Mouse (Mus musculus): ENCODE results near the gene Lrrk1.

The Lrrk1 gene

GRCm38 (mm10) chr7:66250030-66250429 lies 138.1 kb downstream of the Lrrk1 start:
- DNase-seq: peak; percentile 91

GRCm38 (mm10) chr7:66249426-66249825 lies 138.7 kb downstream of the Lrrk1 start:
- no peak for DNase-seq

GRCm38 (mm10) chr7:66249020-66249419 lies 139.1 kb downstream of the Lrrk1 start:
- no peak for DNase-seq

- no peak for DNase-seq
These were observed 139.9 kb downstream of the Lrrk1 start for GRCm38 (mm10) chr7:66248270-66248669.

- DNase-seq: peak; percentile 45
These were observed 140.7 kb downstream of the Lrrk1 start for GRCm38 (mm10) chr7:66247274-66248021.

GRCm38 (mm10) chr7:66246716-66247235 lies 141.4 kb downstream of the Lrrk1 start:
- DNase-seq: peak; percentile 36

- no peak for DNase-seq
These were observed 142.5 kb downstream of the Lrrk1 start for GRCm38 (mm10) chr7:66245646-66246045.

GRCm38 (mm10) chr7:66243766-66244325 lies 144.3 kb downstream of the Lrrk1 start:
- no peak for DNase-seq

GRCm38 (mm10) chr7:66241855-66242412 lies 146.2 kb downstream of the Lrrk1 start:
- no peak for DNase-seq

GRCm38 (mm10) chr7:66238157-66238556 lies 150.0 kb downstream of the Lrrk1 start:
- no peak for DNase-seq

GRCm38 (mm10) chr7:66233947-66234516 lies 154.1 kb downstream of the Lrrk1 start:
- DNase-seq: peak; percentile 3

GRCm38 (mm10) chr7:66233141-66233946 lies 154.8 kb downstream of the Lrrk1 start:
- DNase-seq: peak; percentile 8

GRCm38 (mm10) chr7:66231861-66232260 lies 156.3 kb downstream of the Lrrk1 start:
- no peak for DNase-seq

GRCm38 (mm10) chr7:66230638-66231550 lies 157.3 kb downstream of the Lrrk1 start:
- no peak for DNase-seq

GRCm38 (mm10) chr7:66230246-66230637 lies 157.9 kb downstream of the Lrrk1 start:
- DNase-seq: no peak

GRCm38 (mm10) chr7:66229433-66229832 lies 158.7 kb downstream of the Lrrk1 start:
- no peak for DNase-seq

GRCm38 (mm10) chr7:66228610-66228920 lies 159.6 kb downstream of the Lrrk1 start:
- no peak for DNase-seq

GRCm38 (mm10) chr7:66227814-66228609 lies 160.1 kb downstream of the Lrrk1 start:
- DNase-seq: no peak

GRCm38 (mm10) chr7:66225881-66226280 lies 162.3 kb downstream of the Lrrk1 start:
- DNase-seq: no peak

- no peak for DNase-seq
These were observed 163.6 kb downstream of the Lrrk1 start for GRCm38 (mm10) chr7:66224541-66224940.

GRCm38 (mm10) chr7:66223731-66224130 lies 164.4 kb downstream of the Lrrk1 start:
- DNase-seq: no peak
